Mouse (Mus musculus): ENCODE results near the gene Tex13a. TPM values are rescaled to one million over a fixed set of nuclear protein-coding genes. Genes with fewer than 3 reads are reported as not detected.

Gene Tex13a
- not detected in 2 replicates for polyA plus RNA-seq (2015; fragmentation: Nextera tagmentation; extraction: Ambion mirVana)

DNA sequence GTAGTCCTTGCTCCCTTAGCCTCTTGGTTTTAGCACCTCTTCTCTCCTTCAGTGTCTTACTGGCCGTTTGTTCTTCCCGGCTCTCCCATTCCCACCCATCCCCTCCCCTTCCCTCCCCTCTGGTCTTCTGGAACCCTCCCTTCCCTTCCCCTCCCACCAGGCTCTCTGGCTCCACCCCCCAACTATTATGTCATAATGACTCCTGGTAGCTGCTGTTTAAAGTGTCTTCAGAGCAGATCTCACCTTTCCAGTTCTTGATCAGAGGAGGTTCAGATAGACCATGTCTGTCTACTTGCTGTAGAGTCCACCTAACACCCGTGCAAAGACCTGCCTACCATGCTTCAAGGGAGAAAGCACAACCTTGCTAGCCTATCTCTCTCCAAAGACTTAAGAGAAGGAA, at the start of gene Tex13a:
Gene Tex13a, minus strand, starts transcription at position 101 of the 400 bp plus-strand sequence.
- DNase-seq (ENCODE audit: low spot score) = no peak

- DNase-seq (ENCODE audit: low spot score) = no peak
These were observed 25.2 kb upstream of the Tex13a start for GRCm38 (mm10) chrX:138234626-138235025.

GRCm38 (mm10) chrX:138170146-138170545, 39.2 kb downstream of the Tex13a start:
- DNase-seq (ENCODE audit: low spot score) = no peak

Data from thymus, postnatal 0 days (tissue).